Mouse (Mus musculus) spleen, adult 2 months (tissue): Measurements from ENCODE around the gene Mdm4. TPM values are rescaled to one million over a fixed set of nuclear protein-coding genes. Genes with fewer than 3 reads are reported as not detected.

Source experiments
- DNase-seq, 2 experiments: peaks; one replicate each; pipeline versions ENCODE4 v3.0.0 to v3.0.0-alpha.2; 2012 to 2021; ENCODE audit warnings: low spot score in 2 of 2, low read depth in 1 of 2
- H3K27ac ChIP-seq: fragments of 200-500 bp; 2 replicates; pipeline ENCODE4 v1.5.1; 2012; ENCODE audit warnings: low read length, inconsistent platforms; ENCODE audit not compliant: insufficient read depth
- H3K27me3 ChIP-seq: fragments of 200-500 bp; 2 replicates; pipeline ENCODE4 v1.6.1; 2012; ENCODE audit warnings: mild to moderate bottlenecking, moderate library complexity, low read length, inconsistent platforms; ENCODE audit not compliant: control insufficient read depth, insufficient read depth
- H3K36me3 ChIP-seq: fragments of 200-500 bp; 2 replicates; pipeline ENCODE4 v1.6.1; 2012; ENCODE audit warnings: mild to moderate bottlenecking, low read length, inconsistent platforms; ENCODE audit not compliant: control insufficient read depth, insufficient read depth
- H3K4me1 ChIP-seq: fragments of 200-500 bp; 2 replicates; pipeline ENCODE4 v1.6.1; 2011; ENCODE audit warnings: inconsistent platforms; ENCODE audit not compliant: control insufficient read depth, insufficient read depth, insufficient read length
- H3K4me3 ChIP-seq: fragments of 200-500 bp; 2 replicates; pipeline ENCODE4 v1.5.1; 2011; ENCODE audit warnings: mild to moderate bottlenecking, inconsistent platforms; ENCODE audit not compliant: insufficient read depth, insufficient read length; ENCODE audit errors: extremely low read depth
- CTCF ChIP-seq: fragments of 200-500 bp; IDR thresholded peaks from 2 replicates; pipeline ENCODE4 v1.5.1; 2011; ENCODE audit warnings: mild to moderate bottlenecking, inconsistent platforms; ENCODE audit not compliant: insufficient read depth, insufficient read length, insufficient replicate concordance; ENCODE audit errors: extremely low read depth
- POLR2A ChIP-seq: fragments of 200-500 bp; IDR thresholded peaks from 2 replicates; pipeline ENCODE4 v1.6.1; 2011; ENCODE audit warnings: low read depth, low read length, inconsistent platforms
- WGBS: fragments of 180-500 bp; shearing (Covaris S2); methylation state at CpG from one replicate; pipeline ENCODE4 v1.1.7; 2018; 5-methylcytosine and 5-hydroxymethylcytosine counted together
- polyA plus RNA-seq: library from polyadenylated mRNA; depleted of rRNA; stranded (reverse); fragments of >200 nt; gene quantifications from 2 replicates; pipeline ENCODE4 v1.2.3, GENCODE M21; 2012

Mdm4 gene
- polyA plus RNA-seq, 1 experiment = 39.3 TPM

- 85% methylated on average over 4 of the region's 4 CpGs for WGBS
- no peaks in the 10 kb centered on the region for H3K4me1 ChIP-seq
- TF ChIP-seq CTCF (no peak), POLR2A (no peak)
- DNase-seq = no peak
- no peaks in the 10 kb centered on the region for H3K27me3 ChIP-seq
- no peak overlapping the region for H3K27ac ChIP-seq
- no peaks in the 10 kb centered on the region for H3K36me3 ChIP-seq
- no peak overlapping the region for H3K4me3 ChIP-seq
Measured at GRCm38 (mm10) chr1:132930291-132930690, 100.1 kb downstream of the Mdm4 start.

DNA sequence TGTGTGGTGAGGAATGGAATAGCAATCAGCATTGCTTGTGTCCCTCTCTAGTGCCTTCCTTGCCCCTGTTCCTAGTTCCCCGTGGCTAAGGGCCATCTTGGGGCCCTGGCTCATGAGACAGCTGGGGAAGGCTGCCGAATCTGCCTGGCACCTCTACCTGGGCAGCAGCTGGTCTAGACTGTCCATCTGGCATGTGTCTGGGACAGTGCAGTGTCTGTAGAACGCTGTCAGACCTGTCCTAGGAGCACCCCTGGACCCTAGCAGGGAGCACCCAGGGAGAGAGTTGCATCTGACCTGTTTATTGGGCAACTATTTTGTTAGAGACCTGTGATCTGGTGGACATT, 101.5 kb downstream of the Mdm4 start:
- 55% methylated on average over 3 of the region's 3 CpGs for WGBS
- no peak overlapping the region for H3K27ac ChIP-seq
- no peak for TF ChIP-seq POLR2A
- TF ChIP-seq CTCF = no peak
- no peaks in the 10 kb centered on the region for H3K27me3 ChIP-seq
- no peak overlapping the region for H3K4me3 ChIP-seq
- H3K4me1 ChIP-seq = no peaks in the 10 kb centered on the region
- no peaks in the 10 kb centered on the region for H3K36me3 ChIP-seq
- no peak for DNase-seq

DNA sequence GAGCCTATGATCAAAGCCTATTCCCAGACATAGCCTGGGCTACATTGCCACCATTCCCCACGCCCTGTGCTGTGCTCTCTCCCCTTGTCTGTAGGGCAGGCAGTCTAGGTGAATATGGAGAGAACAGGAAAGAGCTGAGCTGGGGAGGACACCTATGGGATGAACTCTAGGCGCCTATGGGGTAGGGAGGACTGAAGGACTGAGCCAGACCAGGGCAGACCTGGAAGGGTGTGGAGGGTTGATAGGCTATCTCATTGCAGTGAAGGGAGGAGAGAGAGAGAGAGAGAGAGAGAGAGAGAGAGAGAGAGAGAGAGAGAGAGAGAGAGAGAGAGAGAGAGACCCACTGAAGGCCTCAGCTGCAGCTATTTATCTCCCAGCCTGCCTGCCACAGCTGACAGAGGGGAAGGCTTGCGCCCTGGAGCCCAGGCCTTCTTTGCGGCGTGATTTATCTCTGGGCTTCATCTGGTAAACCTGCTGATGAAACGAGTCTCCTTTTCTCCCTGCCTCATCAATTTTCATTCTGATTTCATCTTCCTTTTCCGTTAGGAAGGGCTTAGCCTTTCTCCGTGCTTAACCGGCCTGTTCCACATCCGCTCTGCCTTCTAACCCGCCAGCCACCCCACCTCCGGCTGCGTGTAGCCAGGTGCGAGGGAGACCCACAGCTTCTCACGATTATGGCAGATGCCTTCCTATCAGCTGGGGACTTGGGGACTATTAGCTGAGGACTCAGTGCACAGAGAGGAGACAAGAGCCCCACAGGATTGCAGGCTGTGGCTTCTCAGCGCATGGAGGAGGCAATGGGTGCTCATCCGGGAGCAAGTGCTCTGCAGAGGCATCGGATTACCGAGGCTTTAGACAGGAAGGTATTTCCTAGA, 102.1 kb downstream of the Mdm4 start:
- H3K4me1 ChIP-seq = no peaks in the 10 kb centered on the region
- DNase-seq = no peak
- H3K27me3 ChIP-seq = no peaks in the 10 kb centered on the region
- WGBS = 60% methylated on average over 19 of the region's 19 CpGs
- H3K36me3 ChIP-seq = no peaks in the 10 kb centered on the region
- H3K27ac ChIP-seq = no peak overlapping the region
- TF ChIP-seq CTCF = no peak
- no peak for TF ChIP-seq POLR2A
- no peak overlapping the region for H3K4me3 ChIP-seq

- TF ChIP-seq CTCF = no peak
- no peak for TF ChIP-seq POLR2A
- H3K4me1 ChIP-seq = no peaks in the 10 kb centered on the region
- DNase-seq = no peak
- no peak overlapping the region for H3K27ac ChIP-seq
- H3K36me3 ChIP-seq = no peaks in the 10 kb centered on the region
- no peaks in the 10 kb centered on the region for H3K27me3 ChIP-seq
- H3K4me3 ChIP-seq = no peak overlapping the region
- 81% methylated on average over 7 of the region's 7 CpGs for WGBS
Measured at GRCm38 (mm10) chr1:132925270-132925669, 105.1 kb downstream of the Mdm4 start.

DNA sequence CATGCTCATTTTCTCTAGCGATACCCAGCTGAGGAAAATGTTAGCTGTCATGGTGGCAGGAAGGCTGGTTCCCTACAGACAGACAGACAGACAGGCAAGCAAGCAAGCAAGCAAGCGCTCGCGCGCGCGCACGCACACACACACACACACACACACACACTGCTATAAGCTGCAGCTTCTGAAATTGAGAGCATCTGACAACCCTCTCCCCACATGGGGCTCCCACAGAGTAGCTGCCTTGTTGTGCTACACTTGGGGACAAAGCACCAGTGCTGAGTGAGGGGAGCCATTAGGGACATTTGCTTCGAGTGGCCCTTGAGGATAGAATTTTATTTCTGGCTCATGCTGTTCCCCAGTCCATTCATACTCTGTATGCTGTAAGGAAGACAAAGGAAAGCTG, 108.1 kb downstream of the Mdm4 start:
- H3K27ac ChIP-seq = no peak overlapping the region
- no peaks in the 10 kb centered on the region for H3K4me1 ChIP-seq
- no peak for TF ChIP-seq CTCF
- TF ChIP-seq POLR2A = no peak
- WGBS = 92% methylated on average over 9 of the region's 9 CpGs
- no peak for DNase-seq
- no peaks in the 10 kb centered on the region for H3K27me3 ChIP-seq
- no peak overlapping the region for H3K4me3 ChIP-seq
- H3K36me3 ChIP-seq = no peaks in the 10 kb centered on the region

DNA sequence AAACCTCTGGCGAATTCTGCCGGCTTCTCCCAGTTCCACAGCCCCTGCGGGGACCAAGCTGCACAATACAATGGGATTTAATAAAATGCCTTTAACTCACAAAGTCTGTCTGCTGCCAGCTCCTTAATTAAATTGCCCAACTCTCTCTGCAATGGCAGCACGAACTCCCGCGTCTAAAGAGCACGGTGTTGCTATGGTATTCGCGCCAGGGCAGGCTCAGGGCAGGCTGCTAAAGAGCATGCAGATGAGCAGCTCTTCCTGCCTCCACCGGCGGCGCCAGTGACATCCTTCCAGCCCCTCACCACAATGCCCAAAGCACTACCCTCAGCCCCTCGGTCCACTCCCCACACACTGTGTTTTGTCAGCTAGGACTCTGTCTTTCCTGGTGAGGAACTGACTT, 109.3 kb downstream of the Mdm4 start:
- Histone ChIP-seq H3K4me1 (no peaks in the 10 kb centered on the region), H3K27me3 (no peaks in the 10 kb centered on the region), H3K27ac (no peak overlapping the region), H3K4me3 (no peak overlapping the region), H3K36me3 (no peaks in the 10 kb centered on the region)
- WGBS = 19% methylated on average over 13 of the region's 13 CpGs
- DNase-seq = no peak
- TF ChIP-seq POLR2A (no peak), CTCF (no peak)

- no peaks in the 10 kb centered on the region for H3K36me3 ChIP-seq
- no peaks in the 10 kb centered on the region for H3K27me3 ChIP-seq
- no peaks in the 10 kb centered on the region for H3K4me1 ChIP-seq
- H3K4me3 ChIP-seq = no peak overlapping the region
- TF ChIP-seq POLR2A (no peak), CTCF (no peak)
- no peak overlapping the region for H3K27ac ChIP-seq
- 86% methylated on average over 8 of the region's 8 CpGs for WGBS
- no peak for DNase-seq
Measured at GRCm38 (mm10) chr1:132919258-132919657, 111.1 kb downstream of the Mdm4 start.
